Mouse (Mus musculus) MEL (cell line): ENCODE measurements at regions not wholly inside any gene's neighbourhood (a gene's known extent, or its start where the extent isn't known, plus 50 kb on each side); places are given as distances from the start of the nearest gene placed in this dataset.

Source experiments
- DNase-seq: peaks from one replicate; pipeline ENCODE4 v3.0.0; 2011; ENCODE audit warnings: low read depth, low spot score
- H3K27ac ChIP-seq: 2 replicates; pipeline ENCODE4 v1.5.1; 2012; ENCODE audit warnings: low read depth, mild to moderate bottlenecking, control low read depth, low read length, moderate library complexity; ENCODE audit not compliant: control insufficient read depth
- H3K27me3 ChIP-seq, 2 experiments: fragments of 150-350 bp in 1 of 2; sonication (generic) in 1 of 2; 2 replicates each; pipeline ENCODE4 v1.6.1; 2012; ENCODE audit warnings: low read length in 2 of 2, mild to moderate bottlenecking in 2 of 2, improper control_type of control experiment in 1 of 2, moderate library complexity in 1 of 2; ENCODE audit not compliant: insufficient read depth in 2 of 2, control insufficient read depth in 1 of 2
- H3K36me3 ChIP-seq, 2 experiments: 2 replicates each; pipeline ENCODE4 v1.6.1; 2012 to 2014; ENCODE audit warnings: low read length in 2 of 2, improper control_type of control experiment in 1 of 2, inconsistent platforms in 1 of 2, mild to moderate bottlenecking in 1 of 2; ENCODE audit not compliant: insufficient read depth in 2 of 2, control insufficient read depth in 1 of 2
- H3K4me1 ChIP-seq, 2 experiments: fragments of 150-350 bp in 1 of 2; sonication (generic) in 1 of 2; 2 replicates each; pipeline ENCODE4 v1.6.1; 2012; ENCODE audit warnings: low read length in 2 of 2, improper control_type of control experiment in 1 of 2, mild to moderate bottlenecking in 1 of 2; ENCODE audit not compliant: insufficient read depth in 2 of 2, control insufficient read depth in 1 of 2
- H3K4me3 ChIP-seq, 2 experiments: fragments of 150-350 bp in 1 of 2; sonication (generic) in 1 of 2; 2 replicates each; pipeline ENCODE4 v1.5.1; 2012; ENCODE audit warnings: low read depth in 2 of 2, low read length in 2 of 2, mild to moderate bottlenecking in 2 of 2, moderate library complexity in 2 of 2, control low read depth in 1 of 2, improper control_type of control experiment in 1 of 2; ENCODE audit not compliant: control insufficient read depth in 1 of 2, insufficient read depth in 1 of 2
- H3K79me2 ChIP-seq: 2 replicates; pipeline ENCODE4 v1.6.1; 2012; ENCODE audit warnings: mild to moderate bottlenecking, low read length, moderate library complexity; ENCODE audit not compliant: control insufficient read depth, poor library complexity, insufficient read depth
- H3K9ac ChIP-seq: 2 replicates; pipeline ENCODE4 v1.6.1; 2012; ENCODE audit warnings: low read depth, mild to moderate bottlenecking, control low read depth, low read length, moderate library complexity; ENCODE audit not compliant: control insufficient read depth, poor library complexity, severe bottlenecking
- H3K9me3 ChIP-seq: fragments of 150-350 bp; sonication (generic); replicated peaks from 2 replicates; pipeline ENCODE4 v1.6.1; 2012; ENCODE audit warnings: mild to moderate bottlenecking, low read length, improper control_type of control experiment, moderate library complexity; ENCODE audit not compliant: insufficient read depth
- BHLHE40 ChIP-seq: IDR thresholded peaks from 2 replicates; pipeline ENCODE4 v1.6.1; 2012; ENCODE audit warnings: low read depth, mild to moderate bottlenecking, inconsistent platforms, low read length, improper control_type of control experiment, borderline replicate concordance
- CHD1 ChIP-seq: IDR thresholded peaks from 2 replicates; pipeline ENCODE4 v1.6.1; 2012; ENCODE audit warnings: low read depth, mild to moderate bottlenecking, inconsistent platforms, low read length, improper control_type of control experiment
- CTCF ChIP-seq, 3 experiments: IDR thresholded peaks in 2 of 3; conservative IDR thresholded peaks in 1 of 3; 2 replicates each; pipeline ENCODE4 v1.5.1; 2011 to 2012; ENCODE audit warnings: low read length in 3 of 3, low read depth in 2 of 3, mild to moderate bottlenecking in 2 of 3, improper control_type of control experiment in 1 of 3, inconsistent platforms in 1 of 3, mixed read lengths in 1 of 3, moderate library complexity in 1 of 3; ENCODE audit not compliant: control insufficient read depth in 1 of 3, insufficient read depth in 1 of 3, poor library complexity in 1 of 3, severe bottlenecking in 1 of 3
- E2F4 ChIP-seq: IDR thresholded peaks from 2 replicates; pipeline ENCODE4 v1.6.1; 2011; ENCODE audit warnings: low read depth, low read length, improper control_type of control experiment, borderline replicate concordance
- ELF1 ChIP-seq: IDR thresholded peaks from 2 replicates; pipeline ENCODE4 v1.6.1; 2014; ENCODE audit warnings: low read depth, mild to moderate bottlenecking, inconsistent platforms, low read length, improper control_type of control experiment, moderate library complexity
- ETS1 ChIP-seq: IDR thresholded peaks from 2 replicates; pipeline ENCODE4 v1.6.1; 2012; ENCODE audit warnings: low read depth, mild to moderate bottlenecking, inconsistent platforms, low read length, improper control_type of control experiment, moderate library complexity
- GABPA ChIP-seq: IDR thresholded peaks from 2 replicates; pipeline ENCODE4 v1.6.1; 2012; ENCODE audit warnings: low read depth, mild to moderate bottlenecking, inconsistent platforms, low read length, improper control_type of control experiment, moderate library complexity
- GATA1 ChIP-seq: IDR thresholded peaks from 2 replicates; pipeline ENCODE4 v1.6.1; 2011; ENCODE audit warnings: low read depth, low read length, improper control_type of control experiment
- HCFC1 ChIP-seq: IDR thresholded peaks from 2 replicates; pipeline ENCODE4 v1.6.1; 2012; ENCODE audit warnings: low read depth, mild to moderate bottlenecking, inconsistent platforms, low read length, improper control_type of control experiment, moderate library complexity
- MAFK ChIP-seq: IDR thresholded peaks from 2 replicates; pipeline ENCODE4 v1.6.1; 2011; ENCODE audit warnings: low read depth, mild to moderate bottlenecking, low read length, improper control_type of control experiment, borderline replicate concordance
- MAX ChIP-seq: IDR thresholded peaks from 2 replicates; pipeline ENCODE4 v1.6.1; 2011; ENCODE audit warnings: low read length, improper control_type of control experiment
- MAZ ChIP-seq: IDR thresholded peaks from 2 replicates; pipeline ENCODE4 v1.6.1; 2012; ENCODE audit warnings: low read depth, mild to moderate bottlenecking, inconsistent platforms, low read length, improper control_type of control experiment
- MEF2A ChIP-seq: IDR thresholded peaks from 2 replicates; pipeline ENCODE4 v1.6.1; 2014; ENCODE audit warnings: low read depth, mild to moderate bottlenecking, inconsistent platforms, low read length, improper control_type of control experiment; ENCODE audit not compliant: poor library complexity, insufficient replicate concordance, severe bottlenecking; ENCODE audit errors: extremely low read depth
- MXI1 ChIP-seq: IDR thresholded peaks from 2 replicates; pipeline ENCODE4 v1.6.1; 2011; ENCODE audit warnings: mild to moderate bottlenecking, low read depth, low read length, improper control_type of control experiment
- MYB ChIP-seq: IDR thresholded peaks from 2 replicates; pipeline ENCODE4 v1.6.1; 2011; ENCODE audit warnings: mild to moderate bottlenecking, low read depth, low read length, improper control_type of control experiment
- NELFE ChIP-seq: IDR thresholded peaks from 2 replicates; pipeline ENCODE4 v1.6.1; 2011; ENCODE audit warnings: low read depth, low read length, improper control_type of control experiment
- NRF1 ChIP-seq: IDR thresholded peaks from 2 replicates; pipeline ENCODE4 v1.6.1; 2014; ENCODE audit warnings: low read depth, mild to moderate bottlenecking, inconsistent platforms, low read length, improper control_type of control experiment, moderate library complexity; ENCODE audit not compliant: poor library complexity, insufficient read depth, severe bottlenecking
- POLR2A ChIP-seq, 2 experiments: IDR thresholded peaks; 2 replicates each; pipeline ENCODE4 v1.6.1; 2011 to 2012; ENCODE audit warnings: low read length in 2 of 2, mild to moderate bottlenecking in 2 of 2, control low read depth in 1 of 2, improper control_type of control experiment in 1 of 2, low read depth in 1 of 2, moderate library complexity in 1 of 2; ENCODE audit not compliant: control insufficient read depth in 1 of 2, insufficient read depth in 1 of 2, poor library complexity in 1 of 2
- POLR2AphosphoS2 ChIP-seq: IDR thresholded peaks from 2 replicates; pipeline ENCODE4 v1.6.1; 2011; ENCODE audit warnings: low read length, improper control_type of control experiment
- POLR2AphosphoS5 ChIP-seq: IDR thresholded peaks from 2 replicates; pipeline ENCODE4 v1.6.1; 2012; ENCODE audit warnings: low read depth, borderline replicate concordance, mild to moderate bottlenecking, inconsistent platforms, low read length, moderate library complexity, mixed read lengths
- RAD21 ChIP-seq: IDR thresholded peaks from 2 replicates; pipeline ENCODE4 v1.6.1; 2011; ENCODE audit warnings: mild to moderate bottlenecking, low read depth, low read length, improper control_type of control experiment
- SIN3A ChIP-seq: IDR thresholded peaks from 2 replicates; pipeline ENCODE4 v1.6.1; 2012; ENCODE audit warnings: low read length, improper control_type of control experiment, inconsistent platforms
- SMC3 ChIP-seq: IDR thresholded peaks from 2 replicates; pipeline ENCODE4 v1.6.1; 2011; ENCODE audit warnings: low read depth, low read length, improper control_type of control experiment
- TAL1 ChIP-seq: IDR thresholded peaks from 2 replicates; pipeline ENCODE4 v1.6.1; 2012; ENCODE audit warnings: mild to moderate bottlenecking, inconsistent platforms, low read length, moderate library complexity, mixed read lengths
- TBP ChIP-seq: IDR thresholded peaks from 2 replicates; pipeline ENCODE4 v1.8.0; 2011; ENCODE audit warnings: low read depth, low read length, improper control_type of control experiment
- TCF12 ChIP-seq: IDR thresholded peaks from 2 replicates; pipeline ENCODE4 v1.6.1; 2014; ENCODE audit warnings: low read depth, mild to moderate bottlenecking, inconsistent platforms, low read length, improper control_type of control experiment, moderate library complexity
- ZC3H11A ChIP-seq: IDR thresholded peaks from 2 replicates; pipeline ENCODE4 v1.6.1; 2012; ENCODE audit warnings: low read depth, mild to moderate bottlenecking, inconsistent platforms, low read length, improper control_type of control experiment
- ZKSCAN1 ChIP-seq: IDR thresholded peaks from 2 replicates; pipeline ENCODE4 v1.6.1; 2012; ENCODE audit warnings: low read depth, mild to moderate bottlenecking, inconsistent platforms, low read length, improper control_type of control experiment, moderate library complexity
- ZMIZ1 ChIP-seq: IDR thresholded peaks from 2 replicates; pipeline ENCODE4 v1.6.1; 2012; ENCODE audit warnings: low read depth, mild to moderate bottlenecking, inconsistent platforms, low read length, improper control_type of control experiment, moderate library complexity
- ZNF384 ChIP-seq: IDR thresholded peaks from 2 replicates; pipeline ENCODE4 v1.6.1; 2012; ENCODE audit warnings: low read depth, mild to moderate bottlenecking, inconsistent platforms, low read length, improper control_type of control experiment

GRCm38 (mm10) chr11:43992011-43992471 lies 91.0 kb upstream of the Adra1b start:
- TF ChIP-seq POLR2AphosphoS2 (no peak), TCF12 (no peak), HCFC1 (no peak), MAZ (no peak), CTCF (IDR thresholded peaks at IDR 0.05 in 2 of 3, conservative IDR thresholded peaks at IDR 0.05 in 1 of 3; ENCODE audit: control insufficient read depth in 1 of 3, insufficient read depth in 1 of 3, low read depth in 2 of 3, low read length in 3 of 3, poor library complexity in 1 of 3, severe bottlenecking in 1 of 3) (no peak), GABPA (no peak), ZKSCAN1 (no peak), MAFK (no peak), POLR2AphosphoS5 (no peak), ZMIZ1 (no peak), TAL1 (no peak), POLR2A (IDR thresholded peaks at IDR 0.05; ENCODE audit: control insufficient read depth in 1 of 2, insufficient read depth in 1 of 2, low read depth in 1 of 2, low read length in 2 of 2, poor library complexity in 1 of 2) (no peak), E2F4 (no peak), GATA1 (no peak), TBP (no peak), SMC3 (no peak), ZNF384 (no peak), NRF1 (no peak), ZC3H11A (no peak)
- no peak overlapping the region for H3K4me3 ChIP-seq

GRCm38 (mm10) chr11:43998046-43998725 lies 97.2 kb upstream of the Adra1b start:
- no peak overlapping the region for H3K9ac ChIP-seq
- no peaks in the 10 kb centered on the region for H3K79me2 ChIP-seq
- no peak overlapping the region for H3K27ac ChIP-seq
- TF ChIP-seq HCFC1 (no peak), E2F4 (no peak), ZNF384 (no peak), NELFE (no peak), CHD1 (no peak), ZC3H11A (no peak), POLR2A (IDR thresholded peaks at IDR 0.05; ENCODE audit: control insufficient read depth in 1 of 2, insufficient read depth in 1 of 2, low read depth in 1 of 2, low read length in 2 of 2, poor library complexity in 1 of 2) (no peak), NRF1 (no peak), ELF1 (no peak), ZMIZ1 (no peak), MEF2A (no peak), MYB (no peak), MAZ (no peak), MXI1 (no peak), RAD21 (no peak), ETS1 (no peak), BHLHE40 (no peak), MAX (no peak), GATA1 (no peak), SIN3A (no peak)
- H3K36me3 ChIP-seq: no peaks in the 10 kb centered on the region
- no peaks in the 10 kb centered on the region for H3K27me3 ChIP-seq
- H3K4me3 ChIP-seq: no peak overlapping the region
- no peaks in the 10 kb centered on the region for H3K9me3 ChIP-seq
- H3K4me1 ChIP-seq: no peaks in the 10 kb centered on the region
- no peak for DNase-seq

More at GRCm38 (mm10) chr11:43992011-43992471, 91.0 kb upstream of the Adra1b start:
- no peaks in the 10 kb centered on the region for H3K79me2 ChIP-seq
- no peak overlapping the region for H3K27ac ChIP-seq
- no peaks in the 10 kb centered on the region for H3K4me1 ChIP-seq
- H3K9ac ChIP-seq: no peak overlapping the region
- no peaks in the 10 kb centered on the region for H3K27me3 ChIP-seq
- no peak for DNase-seq
- no peaks in the 10 kb centered on the region for H3K9me3 ChIP-seq
- H3K36me3 ChIP-seq: no peaks in the 10 kb centered on the region
